Mouse (Mus musculus) liver, postnatal 0 days (tissue): ENCODE measurements around the gene 2700081O15Rik.

Source experiments
- CTCF ChIP-seq: sonication (generic); IDR thresholded peaks from 2 replicates; pipeline ENCODE4 v1.5.1; 2016; ENCODE audit warnings: antibody characterized with exemption, low read depth
- EP300 ChIP-seq: IDR thresholded peaks from 2 replicates; pipeline ENCODE4 v1.6.1; 2016; ENCODE audit warnings: antibody characterized with exemption, low read depth, mild to moderate bottlenecking

GRCm38 (mm10) chr19:7459370-7459769 lies 41.9 kb downstream of the 2700081O15Rik start:
- TF ChIP-seq CTCF = no peak
- TF ChIP-seq EP300 = no peak
